Mouse (Mus musculus): ENCODE data around the gene Atp6v1f.

DNA sequence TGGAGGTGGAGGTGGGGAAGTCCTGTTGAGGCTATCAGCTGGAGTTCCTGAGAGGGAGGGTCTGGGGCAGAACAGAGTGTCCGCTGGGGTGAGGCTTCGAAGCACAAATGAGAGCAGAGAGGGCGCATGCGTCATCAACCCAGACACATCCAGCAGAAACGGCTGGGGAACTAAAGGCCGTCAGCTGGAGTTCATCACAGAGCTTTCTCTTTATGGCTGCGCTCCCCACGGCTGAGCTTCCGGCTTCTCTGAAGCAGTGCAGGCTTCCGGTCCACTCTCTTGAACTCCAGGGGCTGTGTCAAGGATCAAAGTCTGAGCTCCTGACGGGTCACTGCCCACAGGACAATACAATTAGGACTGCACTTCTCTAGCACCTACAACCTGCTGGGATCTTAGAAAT, 45.8 kb downstream of the Atp6v1f start:
- TF ChIP-seq POLR2A (IDR thresholded peaks at IDR 0.05; ENCODE audit: insufficient read length, low read depth) (no peak), USF1 (IDR thresholded peaks at IDR 0.05; ENCODE audit: low read depth) (no peak), MYOG (IDR thresholded peaks at IDR 0.05; ENCODE audit: control insufficient read depth in 1 of 3, insufficient read depth in 1 of 3, insufficient read length in 2 of 3, low read depth in 2 of 3) (no peak), REST (IDR thresholded peaks at IDR 0.05; ENCODE audit: insufficient read depth, insufficient read length) (no peak), TCF12 (IDR thresholded peaks at IDR 0.05; ENCODE audit: insufficient read depth, poor library complexity, severe bottlenecking) (no peak), CEBPB (IDR thresholded peaks at IDR 0.05; ENCODE audit: insufficient read depth, poor library complexity, severe bottlenecking) (no peak), E2F4 (IDR thresholded peaks at IDR 0.05; ENCODE audit: insufficient read depth) (no peak), POLR2AphosphoS2 (IDR thresholded peaks at IDR 0.05; ENCODE audit: insufficient read length, low read depth) (no peak)
